Mouse (Mus musculus) MEL (cell line): ENCODE data around the gene Eftud2. TPM values are rescaled to one million over a fixed set of nuclear protein-coding genes. Genes with fewer than 3 reads are reported as not detected.

Experiments
- DNase-seq: peaks from one replicate; pipeline ENCODE4 v3.0.0; 2011; ENCODE audit warnings: low read depth, low spot score
- H3K27ac ChIP-seq: 2 replicates; pipeline ENCODE4 v1.5.1; 2012; ENCODE audit warnings: low read depth, mild to moderate bottlenecking, control low read depth, low read length, moderate library complexity; ENCODE audit not compliant: control insufficient read depth
- H3K27me3 ChIP-seq, 2 experiments: fragments of 150-350 bp in 1 of 2; sonication (generic) in 1 of 2; 2 replicates each; pipeline ENCODE4 v1.6.1; 2012; ENCODE audit warnings: low read length in 2 of 2, mild to moderate bottlenecking in 2 of 2, improper control_type of control experiment in 1 of 2, moderate library complexity in 1 of 2; ENCODE audit not compliant: insufficient read depth in 2 of 2, control insufficient read depth in 1 of 2
- H3K36me3 ChIP-seq, 2 experiments: 2 replicates each; pipeline ENCODE4 v1.6.1; 2012 to 2014; ENCODE audit warnings: low read length in 2 of 2, improper control_type of control experiment in 1 of 2, inconsistent platforms in 1 of 2, mild to moderate bottlenecking in 1 of 2; ENCODE audit not compliant: insufficient read depth in 2 of 2, control insufficient read depth in 1 of 2
- H3K4me1 ChIP-seq, 2 experiments: fragments of 150-350 bp in 1 of 2; sonication (generic) in 1 of 2; 2 replicates each; pipeline ENCODE4 v1.6.1; 2012; ENCODE audit warnings: low read length in 2 of 2, improper control_type of control experiment in 1 of 2, mild to moderate bottlenecking in 1 of 2; ENCODE audit not compliant: insufficient read depth in 2 of 2, control insufficient read depth in 1 of 2
- H3K4me3 ChIP-seq, 2 experiments: fragments of 150-350 bp in 1 of 2; sonication (generic) in 1 of 2; 2 replicates each; pipeline ENCODE4 v1.5.1; 2012; ENCODE audit warnings: low read depth in 2 of 2, low read length in 2 of 2, mild to moderate bottlenecking in 2 of 2, moderate library complexity in 2 of 2, control low read depth in 1 of 2, improper control_type of control experiment in 1 of 2; ENCODE audit not compliant: control insufficient read depth in 1 of 2, insufficient read depth in 1 of 2
- H3K79me2 ChIP-seq: 2 replicates; pipeline ENCODE4 v1.6.1; 2012; ENCODE audit warnings: mild to moderate bottlenecking, low read length, moderate library complexity; ENCODE audit not compliant: control insufficient read depth, poor library complexity, insufficient read depth
- H3K9ac ChIP-seq: 2 replicates; pipeline ENCODE4 v1.6.1; 2012; ENCODE audit warnings: low read depth, mild to moderate bottlenecking, control low read depth, low read length, moderate library complexity; ENCODE audit not compliant: control insufficient read depth, poor library complexity, severe bottlenecking
- H3K9me3 ChIP-seq: fragments of 150-350 bp; sonication (generic); replicated peaks from 2 replicates; pipeline ENCODE4 v1.6.1; 2012; ENCODE audit warnings: mild to moderate bottlenecking, low read length, improper control_type of control experiment, moderate library complexity; ENCODE audit not compliant: insufficient read depth
- BHLHE40 ChIP-seq: IDR thresholded peaks from 2 replicates; pipeline ENCODE4 v1.6.1; 2012; ENCODE audit warnings: low read depth, mild to moderate bottlenecking, inconsistent platforms, low read length, improper control_type of control experiment, borderline replicate concordance
- CHD1 ChIP-seq: IDR thresholded peaks from 2 replicates; pipeline ENCODE4 v1.6.1; 2012; ENCODE audit warnings: low read depth, mild to moderate bottlenecking, inconsistent platforms, low read length, improper control_type of control experiment
- CHD2 ChIP-seq: IDR thresholded peaks from 2 replicates; pipeline ENCODE4 v1.6.1; 2011; ENCODE audit warnings: low read length, improper control_type of control experiment
- CTCF ChIP-seq, 3 experiments: IDR thresholded peaks in 2 of 3; conservative IDR thresholded peaks in 1 of 3; 2 replicates each; pipeline ENCODE4 v1.5.1; 2011 to 2012; ENCODE audit warnings: low read length in 3 of 3, low read depth in 2 of 3, mild to moderate bottlenecking in 2 of 3, improper control_type of control experiment in 1 of 3, inconsistent platforms in 1 of 3, mixed read lengths in 1 of 3, moderate library complexity in 1 of 3; ENCODE audit not compliant: control insufficient read depth in 1 of 3, insufficient read depth in 1 of 3, poor library complexity in 1 of 3, severe bottlenecking in 1 of 3
- EP300 ChIP-seq, 2 experiments: IDR thresholded peaks; 2 replicates each; pipeline ENCODE4 v1.6.1; 2011; ENCODE audit warnings: improper control_type of control experiment in 2 of 2, low read length in 2 of 2, low read depth in 1 of 2, mild to moderate bottlenecking in 1 of 2
- ETS1 ChIP-seq: IDR thresholded peaks from 2 replicates; pipeline ENCODE4 v1.6.1; 2012; ENCODE audit warnings: low read depth, mild to moderate bottlenecking, inconsistent platforms, low read length, improper control_type of control experiment, moderate library complexity
- GABPA ChIP-seq: IDR thresholded peaks from 2 replicates; pipeline ENCODE4 v1.6.1; 2012; ENCODE audit warnings: low read depth, mild to moderate bottlenecking, inconsistent platforms, low read length, improper control_type of control experiment, moderate library complexity
- HCFC1 ChIP-seq: IDR thresholded peaks from 2 replicates; pipeline ENCODE4 v1.6.1; 2012; ENCODE audit warnings: low read depth, mild to moderate bottlenecking, inconsistent platforms, low read length, improper control_type of control experiment, moderate library complexity
- JUND ChIP-seq: IDR thresholded peaks from 2 replicates; pipeline ENCODE4 v1.6.1; 2011; ENCODE audit warnings: low read depth, mild to moderate bottlenecking, improper control_type of control experiment, low read length
- MAFK ChIP-seq: IDR thresholded peaks from 2 replicates; pipeline ENCODE4 v1.6.1; 2011; ENCODE audit warnings: low read depth, mild to moderate bottlenecking, low read length, improper control_type of control experiment, borderline replicate concordance
- MEF2A ChIP-seq: IDR thresholded peaks from 2 replicates; pipeline ENCODE4 v1.6.1; 2014; ENCODE audit warnings: low read depth, mild to moderate bottlenecking, inconsistent platforms, low read length, improper control_type of control experiment; ENCODE audit not compliant: poor library complexity, insufficient replicate concordance, severe bottlenecking; ENCODE audit errors: extremely low read depth
- MYB ChIP-seq: IDR thresholded peaks from 2 replicates; pipeline ENCODE4 v1.6.1; 2011; ENCODE audit warnings: mild to moderate bottlenecking, low read depth, low read length, improper control_type of control experiment
- POLR2AphosphoS2 ChIP-seq: IDR thresholded peaks from 2 replicates; pipeline ENCODE4 v1.6.1; 2011; ENCODE audit warnings: low read length, improper control_type of control experiment
- POLR2AphosphoS5 ChIP-seq: IDR thresholded peaks from 2 replicates; pipeline ENCODE4 v1.6.1; 2012; ENCODE audit warnings: low read depth, borderline replicate concordance, mild to moderate bottlenecking, inconsistent platforms, low read length, moderate library complexity, mixed read lengths
- RCOR1 ChIP-seq: IDR thresholded peaks from 2 replicates; pipeline ENCODE4 v1.6.1; 2012; ENCODE audit warnings: low read depth, mild to moderate bottlenecking, inconsistent platforms, low read length, improper control_type of control experiment
- TAL1 ChIP-seq: IDR thresholded peaks from 2 replicates; pipeline ENCODE4 v1.6.1; 2012; ENCODE audit warnings: mild to moderate bottlenecking, inconsistent platforms, low read length, moderate library complexity, mixed read lengths
- TCF12 ChIP-seq: IDR thresholded peaks from 2 replicates; pipeline ENCODE4 v1.6.1; 2014; ENCODE audit warnings: low read depth, mild to moderate bottlenecking, inconsistent platforms, low read length, improper control_type of control experiment, moderate library complexity
- UBTF ChIP-seq: IDR thresholded peaks from 2 replicates; pipeline ENCODE4 v1.6.1; 2012; ENCODE audit warnings: low read depth, mild to moderate bottlenecking, inconsistent platforms, low read length, improper control_type of control experiment, moderate library complexity, borderline replicate concordance; ENCODE audit not compliant: insufficient read depth
- USF2 ChIP-seq, 2 experiments: IDR thresholded peaks; 2 replicates each; pipeline ENCODE4 v1.6.1; 2011 to 2012; ENCODE audit warnings: improper control_type of control experiment in 2 of 2, low read length in 2 of 2, borderline replicate concordance in 1 of 2, inconsistent platforms in 1 of 2, low read depth in 1 of 2, mild to moderate bottlenecking in 1 of 2; ENCODE audit not compliant: insufficient read depth in 1 of 2
- ZMIZ1 ChIP-seq: IDR thresholded peaks from 2 replicates; pipeline ENCODE4 v1.6.1; 2012; ENCODE audit warnings: low read depth, mild to moderate bottlenecking, inconsistent platforms, low read length, improper control_type of control experiment, moderate library complexity
- polyA plus RNA-seq, 2 experiments: library from polyadenylated mRNA; stranded (reverse) in 1 of 2; unstranded in 1 of 2; fragments of >175 nt in 1 of 2; fragments of >200 nt in 1 of 2; gene quantifications; 2 replicates each; pipeline versions ENCODE4 v1.2.1 to v1.2.4; 2012; ENCODE audit warnings: low replicate concordance in 2 of 2, low read depth in 1 of 2; ENCODE audit not compliant: insufficient read length in 2 of 2, insufficient read depth in 1 of 2, missing spikeins in 1 of 2
- total RNA-seq: library from RNA; depleted of rRNA; stranded (reverse); fragments of 300-350 nt; gene quantifications from 2 replicates; pipeline ENCODE4 v1.2.3, GENCODE M21; 2012

Eftud2 gene
- total and polyA plus RNA-seq, 3 experiments = 261 to 1,215 (median 424) TPM

DNA sequence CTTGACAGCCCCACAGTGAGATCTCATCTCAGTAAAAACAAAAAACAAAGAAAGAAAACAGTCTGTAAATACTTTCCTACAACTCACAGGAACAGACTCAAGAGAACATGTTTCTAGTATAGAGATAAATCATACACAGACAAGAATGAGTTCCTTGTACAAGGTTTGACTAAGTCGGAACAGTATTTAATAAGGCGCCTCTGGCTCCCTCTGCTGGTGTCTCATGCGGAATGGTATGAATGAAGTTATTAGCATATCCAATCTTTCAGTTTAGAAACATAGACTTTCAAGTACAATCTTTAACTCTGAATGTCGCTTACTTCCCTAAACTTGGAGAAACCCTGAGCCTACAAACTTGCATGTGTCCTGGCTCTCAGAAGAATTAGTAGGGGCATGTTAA lies 16.5 kb downstream of the Eftud2 start (continued):
- TF ChIP-seq MYB (no peak), ETS1 (no peak), USF2 (IDR thresholded peaks at IDR 0.05; ENCODE audit: borderline replicate concordance in 1 of 2, insufficient read depth in 1 of 2, low read depth in 1 of 2, low read length in 2 of 2) (no peak), CHD2 (no peak), BHLHE40 (no peak), POLR2AphosphoS2 (no peak), RCOR1 (no peak), MEF2A (no peak), JUND (no peak)

- DNase-seq = no peak
- 0 out of 2 replicates have a peak, but pooled peaks cover 1% of the 10 kb centered on the region for H3K79me2 ChIP-seq
- TF ChIP-seq ZMIZ1 (no peak), EP300 (IDR thresholded peaks at IDR 0.05; ENCODE audit: low read depth in 1 of 2, low read length in 2 of 2) (no peak), GABPA (no peak), TAL1 (no peak), UBTF (no peak), HCFC1 (no peak), POLR2AphosphoS5 (no peak), CHD1 (no peak), CTCF (IDR thresholded peaks at IDR 0.05 in 2 of 3, conservative IDR thresholded peaks at IDR 0.05 in 1 of 3; ENCODE audit: control insufficient read depth in 1 of 3, insufficient read depth in 1 of 3, low read depth in 2 of 3, low read length in 3 of 3, poor library complexity in 1 of 3, severe bottlenecking in 1 of 3) (no peak), MAFK (no peak), TCF12 (no peak)
- no peak overlapping the region for H3K27ac ChIP-seq
- no peaks in the 10 kb centered on the region for H3K4me1 ChIP-seq
- no peak overlapping the region for H3K9ac ChIP-seq
- peaks cover 0 to 42% of the 10 kb centered on the region in 2 experiments; a peak in 2 of 4 replicates for H3K36me3 ChIP-seq
- H3K27me3 ChIP-seq = no peaks in the 10 kb centered on the region
- H3K4me3 ChIP-seq = no peak overlapping the region
- no peaks in the 10 kb centered on the region for H3K9me3 ChIP-seq
These were observed 20.9 kb downstream of the Eftud2 start for GRCm38 (mm10) chr11:102859933-102860332.
